8 mouse cellular contexts compared by ENCODE assay signal in genomic region chr9:117872021-117872386, GRCm38 (mm10).
A peak's percentile ranks its signal among the peaks of the same experiment; 100 is the strongest.
DNase-seq lines count a peak whose midpoint lies in the region; ATAC-seq lines count a peak whose summit lies in the region.

No protein-coding gene starts in this region.

- peak; percentile 73 for ATAC-seq in hindbrain, embryonic 16.5 days
- peak; percentile 71; the same call in 1 of the 2 replicates for ATAC-seq in midbrain, embryonic 15.5 days (replicated peaks)
- ATAC-seq in erythroid progenitor cell, adult 5-6 weeks (replicated peaks; ENCODE audit: low FRiP score, poor library complexity, severe bottlenecking): no peak

- peak overlapping the region; percentile 87 for H3K9ac ChIP-seq in hindbrain, embryonic 16.5 days (ENCODE audit: low read depth, low read length)
- peak overlapping the region; percentile 80 for H3K9ac ChIP-seq in midbrain, embryonic 15.5 days

- no peaks in the 10 kb centered on the region for H3K9me3 ChIP-seq in hindbrain, embryonic 16.5 days (ENCODE audit: control insufficient read depth, low read length)
- no peaks in the 10 kb centered on the region for H3K9me3 ChIP-seq in midbrain, embryonic 15.5 days

- H3K4me1 ChIP-seq in hindbrain, embryonic 16.5 days (ENCODE audit: control insufficient read depth, insufficient read depth, low read depth, low read length): peaks cover 12% of the 10 kb centered on the region; the same call in 1 of the 2 replicates
- peaks cover 28% of the 10 kb centered on the region for H3K4me1 ChIP-seq in midbrain, embryonic 15.5 days

- no peaks in the 10 kb centered on the region for H3K36me3 ChIP-seq in hindbrain, embryonic 16.5 days (ENCODE audit: control insufficient read depth, insufficient read depth, low read length)
- no peaks in the 10 kb centered on the region for H3K36me3 ChIP-seq in midbrain, embryonic 15.5 days (replicated peaks)

- H3K27ac ChIP-seq in hindbrain, embryonic 16.5 days (ENCODE audit: low read depth, low read length): peak overlapping the region; percentile 92
- peak overlapping the region; percentile 83 for H3K27ac ChIP-seq in midbrain, embryonic 15.5 days

- peak overlapping the region; percentile 91 for H3K4me2 ChIP-seq in hindbrain, embryonic 16.5 days (ENCODE audit: low read length)
- H3K4me2 ChIP-seq in midbrain, embryonic 15.5 days: peak overlapping the region; percentile 85

- peak; percentile 55 for DNase-seq in embryo, embryonic 10 days (ENCODE audit: low spot score)
- DNase-seq in embryo, embryonic 9.5 days (ENCODE audit: extremely low spot score): no peak
- DNase-seq in right cerebral cortex, postnatal 25 days: peak; percentile 24
- DNase-seq in right cerebral cortex, postnatal 14 days: no peak
- DNase-seq in adipocyte (ENCODE audit: low spot score): no peak

- WGBS in hindbrain, embryonic 16.5 days: 0% methylated on average over 15 of the region's 15 CpGs
- 0% methylated on average over 15 of the region's 15 CpGs for WGBS in midbrain, embryonic 15.5 days

- no peaks in the 10 kb centered on the region for H3K27me3 ChIP-seq in hindbrain, embryonic 16.5 days (replicated peaks; ENCODE audit: control insufficient read depth, insufficient read depth, low read length)
- H3K27me3 ChIP-seq in midbrain, embryonic 15.5 days (replicated peaks): peaks cover 7% of the 10 kb centered on the region; the same call in 1 of the 2 replicates

- H3K4me3 ChIP-seq in hindbrain, embryonic 16.5 days (ENCODE audit: low read length): peak overlapping the region; percentile 76
- peak overlapping the region; percentile 73 for H3K4me3 ChIP-seq in midbrain, embryonic 15.5 days

Comparison
In these comparisons a context has a peak if more than half of its experiments do, and no peak if none do; other contexts are left out.
1. DNase-seq: peak in embryo, embryonic 10 days (single experiment) and right cerebral cortex, postnatal 25 days (single experiment); none in embryo, embryonic 9.5 days (single experiment), right cerebral cortex, postnatal 14 days (single experiment) and adipocyte (single experiment).